ENCODE assay signal across 9 mouse cellular contexts in the genomic region with DNA sequence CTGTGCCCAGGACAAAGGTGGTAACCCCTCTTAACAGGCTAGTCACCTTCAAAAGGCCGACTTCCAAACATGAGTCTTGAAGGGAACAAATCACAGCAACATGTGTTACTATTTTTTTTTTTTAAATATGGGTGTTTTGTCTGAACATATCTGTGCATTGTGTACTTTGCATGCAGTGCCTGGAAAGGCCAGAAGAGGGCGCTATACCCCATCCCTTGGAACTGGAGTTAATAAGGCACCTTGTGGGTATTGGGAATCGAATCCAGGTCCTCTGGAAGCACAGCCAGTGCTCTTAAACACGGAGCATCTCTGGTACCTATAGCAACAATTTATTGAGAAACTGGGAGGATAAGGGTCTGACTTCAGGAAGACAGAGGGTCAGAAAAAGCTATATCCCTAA. TPM values are rescaled to one million over a fixed set of nuclear protein-coding genes. Genes with fewer than 3 reads are reported as not detected.
DNase-seq lines count a peak whose midpoint lies in the region; ATAC-seq and TF ChIP-seq lines count a peak whose summit lies in the region.
"Had no signal": no experiment of that assay in that cellular context is flagged by ENCODE, and none has a peak within 500 bp of the region (broad histone marks: within the 10 kb centered on the region; RNA-seq: fewer than 3 reads in every experiment).

No protein-coding gene starts in this region.

- no peak overlapping the region for H3K4me3 ChIP-seq in kidney, adult 2 months (ENCODE audit: insufficient read depth, low read depth, low read length)
- no peak overlapping the region for H3K4me3 ChIP-seq in kidney, embryonic 15.5 days (replicated peaks)
- H3K4me3 ChIP-seq: heart, embryonic 15.5 days had no signal

- H3K4me2 ChIP-seq in kidney, embryonic 15.5 days, result no peak overlapping the region
- H3K4me2 ChIP-seq: heart, embryonic 15.5 days had no signal

- no peak overlapping the region for H3K9ac ChIP-seq in kidney, embryonic 15.5 days
- H3K9ac ChIP-seq: heart, embryonic 15.5 days had no signal

- no peak for ATAC-seq in kidney, embryonic 15.5 days (replicated peaks; ENCODE audit: low FRiP score)
- peak; percentile 27; the same call in 1 of the 2 replicates for ATAC-seq in granulocyte monocyte progenitor cell, adult 5-6 weeks (replicated peaks; ENCODE audit: poor library complexity, severe bottlenecking)

- WGBS in kidney, adult 2 months, result 29% methylated on average over 4 of the region's 4 CpGs
- WGBS in kidney, embryonic 15.5 days, result 25% methylated on average over 4 of the region's 4 CpGs

- peak; percentile 55 for TF ChIP-seq CTCF in kidney, adult 2 months (conservative IDR thresholded peaks at IDR 0.05; ENCODE audit: insufficient read depth, insufficient read length, low read depth, low read length)

- no peak for TF ChIP-seq POLR2A in kidney, adult 2 months (IDR thresholded peaks at IDR 0.05; ENCODE audit: low read depth, low read length)

- H3K27ac ChIP-seq in kidney, adult 2 months (ENCODE audit: insufficient read depth, low read depth, low read length), result no peak overlapping the region
- no peak overlapping the region for H3K27ac ChIP-seq in kidney, embryonic 15.5 days
- H3K27ac ChIP-seq: heart, embryonic 15.5 days had no signal

- no peaks in the 10 kb centered on the region for H3K4me1 ChIP-seq in kidney, adult 2 months (ENCODE audit: control insufficient read depth, insufficient read depth, low read length)
- no peaks in the 10 kb centered on the region for H3K4me1 ChIP-seq in kidney, embryonic 15.5 days

- DNase-seq in kidney, adult 2 months, result peak; percentile 24
- peak; percentile 37 for DNase-seq in 3T3-L1 (ENCODE audit: low read depth, low spot score)
- peak; percentile 43 to 52 for DNase-seq in B cell, adult 2 months
- no peak for DNase-seq in urinary bladder, postnatal 4 days (ENCODE audit: low spot score in 2 of 2)
- DNase-seq in cerebellum, adult 18-20 months, result no peak
- DNase-seq: midbrain, embryonic 14.5 days had no signal

- no peaks in the 10 kb centered on the region for H3K9me3 ChIP-seq in kidney, embryonic 15.5 days (replicated peaks)
- H3K9me3 ChIP-seq: heart, embryonic 15.5 days had no signal

- H3K36me3 ChIP-seq in kidney, adult 2 months (ENCODE audit: control insufficient read depth, insufficient read depth, low read length), result no peaks in the 10 kb centered on the region
- H3K36me3 ChIP-seq in kidney, embryonic 15.5 days, result no peaks in the 10 kb centered on the region
- H3K36me3 ChIP-seq: heart, embryonic 15.5 days had no signal

- H3K27me3 ChIP-seq in kidney, adult 2 months (replicated peaks; ENCODE audit: control insufficient read depth, insufficient read depth, low read length), result no peaks in the 10 kb centered on the region
- H3K27me3 ChIP-seq in kidney, embryonic 15.5 days, result peaks cover 9% of the 10 kb centered on the region

RNA-seq across cellular contexts. Expression of gene Ppm1j, which starts 15.8 kb away (rescaled TPM):
- polyA plus RNA-seq in kidney, adult 2 months (2012; rRNA removed), result 3.4 and 4.0 TPM in 2 replicates
- polyA plus RNA-seq in kidney, embryonic 15.5 days (2015; fragmentation: Nextera tagmentation; extraction: Ambion mirVana), result 6.5 and 6.9 TPM in 2 replicates
- total RNA-seq in granulocyte monocyte progenitor cell, adult 5-6 weeks (2014; fragmentation: Nextera tagmentation), result not detected in 2 replicates
- not detected in 2 replicates for total RNA-seq in granulocyte monocyte progenitor cell, adult 5-6 weeks (2017)

RNA-seq across cellular contexts. Expression of gene Fam19a3, which starts 16.6 kb away (rescaled TPM):
- 0.35 and 0.45 TPM in 2 replicates for polyA plus RNA-seq in kidney, adult 2 months (2012; rRNA removed)
- 0.06 and 0.10 TPM in 2 replicates for polyA plus RNA-seq in kidney, embryonic 15.5 days (2015; fragmentation: Nextera tagmentation; extraction: Ambion mirVana)
- total RNA-seq in granulocyte monocyte progenitor cell, adult 5-6 weeks (2014; fragmentation: Nextera tagmentation), result not detected in 2 replicates
- total RNA-seq in granulocyte monocyte progenitor cell, adult 5-6 weeks (2017), result not detected in 2 replicates
- polyA plus RNA-seq: midbrain, embryonic 14.5 days had no signal

RNA-seq across cellular contexts. Expression of gene Rhoc, which starts 23.2 kb away (rescaled TPM):
- polyA plus RNA-seq in kidney, adult 2 months (2012; rRNA removed), result 75.7 and 87.2 TPM in 2 replicates
- 131 and 135 TPM in 2 replicates for polyA plus RNA-seq in kidney, embryonic 15.5 days (2015; fragmentation: Nextera tagmentation; extraction: Ambion mirVana)
- total RNA-seq in granulocyte monocyte progenitor cell, adult 5-6 weeks (2014; fragmentation: Nextera tagmentation), result not detected in 2 replicates
- total RNA-seq in granulocyte monocyte progenitor cell, adult 5-6 weeks (2017), result not detected in 2 replicates

RNA-seq across cellular contexts. Expression of gene Mov10, which starts 53.3 kb away (rescaled TPM):
- 14.1 and 14.2 TPM in 2 replicates for polyA plus RNA-seq in kidney, adult 2 months (2012; rRNA removed)
- 62.9 and 66.5 TPM in 2 replicates for polyA plus RNA-seq in kidney, embryonic 15.5 days (2015; fragmentation: Nextera tagmentation; extraction: Ambion mirVana)
- total RNA-seq in granulocyte monocyte progenitor cell, adult 5-6 weeks (2014; fragmentation: Nextera tagmentation), result 12.2 and 13.9 TPM in 2 replicates
- 2.4 TPM in 2 replicates for total RNA-seq in granulocyte monocyte progenitor cell, adult 5-6 weeks (2017)

Comparison
In these comparisons a context has a peak if more than half of its experiments do, and no peak if none do; other contexts are left out.
1. DNase-seq: peak in kidney, adult 2 months (single experiment), 3T3-L1 (single experiment) and B cell, adult 2 months (2 of 2); none in urinary bladder, postnatal 4 days (0 of 2) and cerebellum, adult 18-20 months (0 of 2).